34 mouse cellular contexts compared by ENCODE assay signal in the genomic region with DNA sequence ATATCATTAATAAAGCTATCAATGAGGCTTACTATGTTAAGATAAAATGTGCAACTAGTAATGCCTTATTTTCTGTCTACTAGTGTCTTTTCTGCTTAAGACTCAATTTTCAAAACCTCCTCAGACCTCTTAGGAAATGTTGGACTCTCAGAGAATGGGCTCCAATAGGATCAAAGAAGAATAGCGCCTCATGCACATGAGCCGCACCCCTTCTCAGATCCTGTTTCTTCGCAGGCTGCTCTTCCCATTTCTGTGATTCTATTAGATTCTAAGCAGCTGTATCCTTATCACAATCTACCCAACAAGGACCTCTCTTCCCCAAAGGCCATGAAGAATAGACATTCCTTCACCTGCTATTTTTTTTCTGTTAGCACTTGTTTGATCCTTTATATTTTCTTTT.
"Had no signal": no experiment of that assay in that cellular context is flagged by ENCODE, and none has a peak within 500 bp of the region (broad histone marks: within the 10 kb centered on the region; RNA-seq: fewer than 3 reads in every experiment).

No protein-coding gene starts in this region.

- DNase-seq: heart, postnatal 10 days; heart, postnatal 14 days; heart, postnatal 36 days; heart, postnatal 4 days; kidney, adult 11 months; kidney, adult 18-20 months; kidney, adult 2 months; kidney, adult 8-10 months; kidney, adult 9 months; kidney, postnatal 10 days; kidney, postnatal 14 days; kidney, postnatal 25 days; kidney, postnatal 36 days; kidney, postnatal 4 days; layer of hippocampus, adult 9-11 months; layer of hippocampus, postnatal 36 days had no signal

- H3K27me3 ChIP-seq: heart, embryonic 12.5 days; heart, embryonic 13.5 days; heart, embryonic 15.5 days; hindbrain, embryonic 12.5 days; hindbrain, embryonic 13.5 days; hindbrain, embryonic 15.5 days; intestine, embryonic 15.5 days; kidney, embryonic 15.5 days had no signal

- H3K27ac ChIP-seq: heart, embryonic 13.5 days; heart, embryonic 15.5 days; hindbrain, embryonic 10.5 days; hindbrain, embryonic 12.5 days; hindbrain, embryonic 13.5 days; hindbrain, embryonic 14.5 days; hindbrain, embryonic 15.5 days; hindbrain, postnatal 0 days; intestine, embryonic 15.5 days; kidney, embryonic 15.5 days; kidney, postnatal 0 days; layer of hippocampus, adult 2 months; left cerebral cortex, adult 2 months had no signal

- ATAC-seq: hindbrain, embryonic 16.5 days; hindbrain, postnatal 0 days; inflammation-experienced regulatory T-cells, adult 6 months; intestine, embryonic 15.5 days; intestine, embryonic 16.5 days; intestine, postnatal 0 days had no signal

- H3K4me3 ChIP-seq: heart, embryonic 12.5 days; heart, embryonic 13.5 days; heart, embryonic 15.5 days; hindbrain, embryonic 10.5 days; hindbrain, embryonic 12.5 days; hindbrain, embryonic 13.5 days; hindbrain, embryonic 15.5 days; intestine, embryonic 15.5 days; kidney, embryonic 15.5 days; layer of hippocampus, adult 2 months; left cerebral cortex, adult 2 months had no signal

- H3K9me3 ChIP-seq: heart, embryonic 12.5 days; heart, embryonic 13.5 days; heart, embryonic 15.5 days; hindbrain, embryonic 10.5 days; hindbrain, embryonic 12.5 days; hindbrain, embryonic 13.5 days; hindbrain, embryonic 15.5 days; intestine, embryonic 15.5 days; kidney, embryonic 15.5 days had no signal

- H3K4me1 ChIP-seq: heart, embryonic 12.5 days; heart, embryonic 13.5 days; heart, embryonic 15.5 days; hindbrain, embryonic 10.5 days; hindbrain, embryonic 12.5 days; hindbrain, embryonic 13.5 days; hindbrain, embryonic 15.5 days; intestine, embryonic 15.5 days; kidney, embryonic 15.5 days had no signal

- H3K36me3 ChIP-seq: intestine, embryonic 15.5 days had no signal
